In genomic region chr3:122208296-122209225, GRCm38 (mm10) we compare ENCODE assay signal across 13 mouse cellular contexts. TPM values are rescaled to one million over a fixed set of nuclear protein-coding genes. Genes with fewer than 3 reads are reported as not detected.
DNase-seq lines count a peak whose midpoint lies in the region; ATAC-seq lines count a peak whose summit lies in the region.
"Had no signal": no experiment of that assay in that cellular context is flagged by ENCODE, and none has a peak within 500 bp of the region (broad histone marks: within the 10 kb centered on the region; RNA-seq: fewer than 3 reads in every experiment).

No protein-coding gene starts in this region.

- H3K4me2 ChIP-seq in kidney, embryonic 16.5 days (replicated peaks; ENCODE audit: low read depth, low read length), result peak overlapping the region; percentile 4; the same call in 1 of the 2 replicates
- H3K4me2 ChIP-seq: hindbrain, embryonic 13.5 days; limb, embryonic 12.5 days had no signal

- H3K4me3 ChIP-seq in kidney, embryonic 16.5 days (ENCODE audit: low read length), result no peak overlapping the region
- H3K4me3 ChIP-seq: heart, embryonic 10.5 days; hindbrain, embryonic 13.5 days; limb, embryonic 12.5 days had no signal

- intact Hi-C loops in gastrocnemius, postnatal 36 days (cut with DNase I), result no loop called here

- 0 out of 2 replicates have a peak overlapping the region, but pooled peaks have one; percentile 23 for H3K9ac ChIP-seq in kidney, embryonic 16.5 days (replicated peaks; ENCODE audit: low read length)
- H3K9ac ChIP-seq: hindbrain, embryonic 13.5 days; limb, embryonic 12.5 days had no signal

- WGBS in kidney, embryonic 16.5 days, result 76% methylated on average over 15 of the region's 15 CpGs

- no peaks in the 10 kb centered on the region for H3K27me3 ChIP-seq in kidney, embryonic 16.5 days (ENCODE audit: insufficient read depth, low read length)
- H3K27me3 ChIP-seq: hindbrain, embryonic 13.5 days; limb, embryonic 12.5 days had no signal

- no peak for DNase-seq in kidney, adult 9 months
- DNase-seq in Muller cell, postnatal 12 days (ENCODE audit: inconsistent ontology term), result peak; percentile 16
- peak; percentile 44 for DNase-seq in cerebellum, adult 8-10 months
- DNase-seq in gastrocnemius, postnatal 36 days, result no peak
- no peak for DNase-seq in left cerebral cortex, adult 8-10 months (ENCODE audit: low spot score in 2 of 2)
- DNase-seq: layer of hippocampus, adult 9-11 months; retina, postnatal 1 day; thymus, postnatal 4 days had no signal

- H3K36me3 ChIP-seq in kidney, embryonic 16.5 days (ENCODE audit: insufficient read depth, low read length), result no peaks in the 10 kb centered on the region
- H3K36me3 ChIP-seq: heart, embryonic 10.5 days; hindbrain, embryonic 13.5 days; limb, embryonic 12.5 days had no signal

- peaks cover 29% of the 10 kb centered on the region for H3K4me1 ChIP-seq in kidney, embryonic 16.5 days (ENCODE audit: insufficient read depth, low read length)
- H3K4me1 ChIP-seq: hindbrain, embryonic 13.5 days; limb, embryonic 12.5 days had no signal

- peak overlapping the region; percentile 86 for H3K27ac ChIP-seq in kidney, embryonic 16.5 days (ENCODE audit: low read length)
- H3K27ac ChIP-seq: heart, embryonic 10.5 days; hindbrain, embryonic 13.5 days; limb, embryonic 12.5 days had no signal

- ATAC-seq in kidney, embryonic 16.5 days (ENCODE audit: low FRiP score, low TSS enrichment), result no peak
- peak; percentile 23; the same call in 1 of the 2 replicates for ATAC-seq in megakaryocyte progenitor cell, adult 5-6 weeks (replicated peaks; ENCODE audit: poor library complexity)

- H3K9me3 ChIP-seq in kidney, embryonic 16.5 days (ENCODE audit: low read length), result no peaks in the 10 kb centered on the region
- H3K9me3 ChIP-seq: heart, embryonic 10.5 days; hindbrain, embryonic 13.5 days; limb, embryonic 12.5 days had no signal

RNA-seq across cellular contexts. Expression of gene Gclm, which starts 36.8 kb away (rescaled TPM):
- polyA plus RNA-seq in kidney, embryonic 16.5 days (2015; fragmentation: Nextera tagmentation; extraction: Ambion mirVana), result 98.6 and 116 TPM in 2 replicates
- 171 and 190 TPM in 2 replicates for total RNA-seq in megakaryocyte progenitor cell, adult 5-6 weeks (2015)
- 37.9 and 44.2 TPM in 2 replicates for total RNA-seq in megakaryocyte progenitor cell, adult 5-6 weeks (2017)
- total RNA-seq in gastrocnemius, postnatal 36 days (2021), result 10 to 100 TPM; 32.2 to 47.4 TPM
- 100 to 1,000 TPM in 1 of 4 experiments, 10 to 100 TPM in 3; 82.3 to 105 (median 88.4) TPM for total RNA-seq in left cerebral cortex, adult 8-10 months (2022)

Comparison
In these comparisons a context has a peak if more than half of its experiments do, and no peak if none do; other contexts are left out.
1. DNase-seq: peak in Muller cell, postnatal 12 days (single experiment) and cerebellum, adult 8-10 months (single experiment); none in kidney, adult 9 months (single experiment), gastrocnemius, postnatal 36 days (0 of 2) and left cerebral cortex, adult 8-10 months (0 of 2).